Mouse (Mus musculus): ENCODE results near the gene Mrpl34.
"Not testable (repeated sequence)": the region's sequence is repeated elsewhere in the genome, so short reads cannot be mapped to it uniquely, and the experiment has no call there.

Mrpl34 gene
- long read RNA-seq, experiment 1, transcript Mrpl34-201 (2 exons, 607 nt), result major isoform, 89 of 90 reads
- long read RNA-seq, experiment 1, partial matches to known transcripts, result 1 of 90 reads
- long read RNA-seq, experiment 1, other reads (novel, unspliced or antisense), result 0 of 90 reads
- long read RNA-seq, experiment 2, transcript Mrpl34-201 (2 exons, 607 nt), result major isoform, 70 of 71 reads
- long read RNA-seq, experiment 2, partial matches to known transcripts, result 0 of 71 reads
- long read RNA-seq, experiment 2, other reads (novel, unspliced or antisense), result 1 of 71 reads

GRCm38 (mm10) chr8:71464513-71465500 lies at the start of gene Mrpl34:
Gene Mrpl34, plus strand, starts transcription at chr8:71464959.
- intact Hi-C loops (cut with DNase I), result no loop called here

- intact Hi-C loops (cut with DNase I), result no loop called here
Measured at GRCm38 (mm10) chr8:71422121-71422520, 42.6 kb upstream of the Mrpl34 start.

GRCm38 (mm10) chr8:71432935-71433334 lies 31.8 kb upstream of the Mrpl34 start:
- intact Hi-C loops (cut with DNase I), result not testable (repeated sequence)

- intact Hi-C loops (cut with DNase I), result no loop called here
Measured at GRCm38 (mm10) chr8:71437041-71437440, 27.7 kb upstream of the Mrpl34 start.

GRCm38 (mm10) chr8:71441404-71441803 lies 23.4 kb upstream of the Mrpl34 start:
- intact Hi-C loops (cut with DNase I), result loop anchor here (2.0 to 10.0 kb wide), 2 partner anchors 79 to 213 kb away; no protein-coding TSS in a partner anchor

- intact Hi-C loops (cut with DNase I), result loop anchor here (10.0 kb wide), 1 partner anchor 210 kb away; no protein-coding TSS in a partner anchor
Measured at GRCm38 (mm10) chr8:71445096-71445495, 19.7 kb upstream of the Mrpl34 start.

- intact Hi-C loops (cut with DNase I), result no loop called here
Measured at GRCm38 (mm10) chr8:71451337-71451736, 13.4 kb upstream of the Mrpl34 start.

- intact Hi-C loops (cut with DNase I), result no loop called here
Measured at GRCm38 (mm10) chr8:71451777-71452176, 13.0 kb upstream of the Mrpl34 start.

- intact Hi-C loops (cut with DNase I), result no loop called here
Measured at GRCm38 (mm10) chr8:71452669-71453068, 12.1 kb upstream of the Mrpl34 start.

GRCm38 (mm10) chr8:71454668-71455067 lies 10.1 kb upstream of the Mrpl34 start:
- intact Hi-C loops (cut with DNase I), result no loop called here

GRCm38 (mm10) chr8:71456906-71457305 lies 7.9 kb upstream of the Mrpl34 start:
- intact Hi-C loops (cut with DNase I), result no loop called here

GRCm38 (mm10) chr8:71457659-71458270 lies 7.0 kb upstream of the Mrpl34 start:
- intact Hi-C loops (cut with DNase I), result no loop called here

GRCm38 (mm10) chr8:71460716-71461115 lies 4.0 kb upstream of the Mrpl34 start:
- intact Hi-C loops (cut with DNase I), result no loop called here

GRCm38 (mm10) chr8:71461152-71461840 lies 3.5 kb upstream of the Mrpl34 start:
- intact Hi-C loops (cut with DNase I), result no loop called here

- intact Hi-C loops (cut with DNase I), result no loop called here
Measured at GRCm38 (mm10) chr8:71462191-71462590, 2.6 kb upstream of the Mrpl34 start.

GRCm38 (mm10) chr8:71462786-71463185 lies 2.0 kb upstream of the Mrpl34 start:
- intact Hi-C loops (cut with DNase I), result no loop called here

- intact Hi-C loops (cut with DNase I), result no loop called here
Measured at GRCm38 (mm10) chr8:71463188-71464033, 1.3 kb upstream of the Mrpl34 start, which contains the start of gene Abhd8. Gene Abhd8, minus strand, starts transcription at chr8:71463655.

GRCm38 (mm10) chr8:71465733-71466132 lies 974 bp downstream of the Mrpl34 start:
- intact Hi-C loops (cut with DNase I), result no loop called here

- intact Hi-C loops (cut with DNase I), result no loop called here
Measured at GRCm38 (mm10) chr8:71466198-71466597, 1.4 kb downstream of the Mrpl34 start.

- intact Hi-C loops (cut with DNase I), result no loop called here
Measured at GRCm38 (mm10) chr8:71467201-71467600, 2.4 kb downstream of the Mrpl34 start.
